ENCODE assay signal across 8 mouse cellular contexts in genomic region chr10:96750861-96751260, GRCm38 (mm10).
DNase-seq lines count a peak whose midpoint lies in the region; ATAC-seq lines count a peak whose summit lies in the region.

No protein-coding gene starts in this region.

- no peaks in the 10 kb centered on the region for H3K36me3 ChIP-seq in heart, embryonic 12.5 days

- H3K4me1 ChIP-seq in heart, embryonic 12.5 days (replicated peaks), result peaks cover 46% of the 10 kb centered on the region

- 0 out of 2 replicates have a peak overlapping the region, but pooled peaks have one; percentile 17 for H3K4me2 ChIP-seq in heart, embryonic 12.5 days

- H3K27me3 ChIP-seq in heart, embryonic 12.5 days (replicated peaks), result no peaks in the 10 kb centered on the region

- H3K9ac ChIP-seq in heart, embryonic 12.5 days, result no peak overlapping the region

- no peak overlapping the region for H3K4me3 ChIP-seq in heart, embryonic 12.5 days

- WGBS in heart, embryonic 12.5 days, result 36% methylated on average over 5 of the region's 5 CpGs

- H3K9me3 ChIP-seq in heart, embryonic 12.5 days (replicated peaks), result no peaks in the 10 kb centered on the region

- H3K27ac ChIP-seq in heart, embryonic 12.5 days (ENCODE audit: poor library complexity, severe bottlenecking), result peak overlapping the region; percentile 45

- no peak; the same call in 1 of the 2 replicates for ATAC-seq in heart, embryonic 12.5 days (ENCODE audit: insufficient number of reproducible peaks, low FRiP score)

- peak; percentile 76 to 90 for DNase-seq in adrenal gland, adult (ENCODE audit: inconsistent age in 2 of 2, low spot score in 1 of 2)
- DNase-seq in adrenal gland, postnatal 4 days (ENCODE audit: low spot score in 2 of 2), result no peak
- DNase-seq in ovary, adult 18-20 months (ENCODE audit: low spot score), result peak; percentile 30
- no peak for DNase-seq in ovary, postnatal 14 days (ENCODE audit: low spot score)
- peak; percentile 29 to 56 for DNase-seq in kidney, postnatal 36 days
- DNase-seq in right cerebral cortex, postnatal 4 days, result no peak
- no peak for DNase-seq in thymus, postnatal 36 days

Comparison
In these comparisons a context has a peak if more than half of its experiments do, and no peak if none do; other contexts are left out.
1. DNase-seq: peak in adrenal gland, adult (2 of 2), ovary, adult 18-20 months (single experiment) and kidney, postnatal 36 days (2 of 2); none in adrenal gland, postnatal 4 days (0 of 2), ovary, postnatal 14 days (single experiment), right cerebral cortex, postnatal 4 days (single experiment) and thymus, postnatal 36 days (0 of 2).